Mouse (Mus musculus) myocyte (in vitro differentiated cells): Measurements from ENCODE around the gene Adamts9.

Source experiments
- E2F4 ChIP-seq: IDR thresholded peaks from one replicate; pipeline ENCODE4 v1.6.1; 2011; ENCODE audit warnings: mild to moderate bottlenecking, control low read depth, moderate library complexity; ENCODE audit not compliant: insufficient read depth
- MAX ChIP-seq: IDR thresholded peaks from one replicate; pipeline ENCODE4 v1.6.1; 2011; ENCODE audit warnings: low read depth, mild to moderate bottlenecking, control low read depth
- POLR2A ChIP-seq: IDR thresholded peaks from one replicate; pipeline ENCODE4 v1.6.1; 2011; ENCODE audit warnings: low read depth, mild to moderate bottlenecking, control low read depth, moderate library complexity; ENCODE audit not compliant: insufficient read length
- POLR2AphosphoS2 ChIP-seq: IDR thresholded peaks from one replicate; pipeline ENCODE4 v1.6.1; 2011; ENCODE audit warnings: low read depth, control low read depth; ENCODE audit not compliant: insufficient read length
- SRF ChIP-seq: IDR thresholded peaks from one replicate; pipeline ENCODE4 v1.6.1; 2011; ENCODE audit warnings: low read depth; ENCODE audit not compliant: control insufficient read depth, insufficient read length
- USF1 ChIP-seq: IDR thresholded peaks from one replicate; pipeline ENCODE4 v1.6.1; 2011; ENCODE audit warnings: low read depth, mild to moderate bottlenecking, control low read depth, moderate library complexity

- TF ChIP-seq E2F4 (no peak), POLR2A (no peak), MAX (no peak), SRF (no peak), POLR2AphosphoS2 (no peak), USF1 (no peak)
These were observed 24.9 kb upstream of the Adamts9 start for GRCm38 (mm10) chr6:92968216-92968615.
